Mouse (Mus musculus) right cerebral cortex, postnatal 10 days (tissue): ENCODE results near the gene Igf2bp3.
A peak's percentile ranks its signal among the peaks of the same experiment; 100 is the strongest.
"Not testable (repeated sequence)": the region's sequence is repeated elsewhere in the genome, so short reads cannot be mapped to it uniquely, and the experiment has no call there.

Experiments used
- DNase-seq, 2 experiments: peaks; one replicate each; pipeline ENCODE4 v3.0.0; 2021; ENCODE audit warnings: low spot score in 2 of 2

Igf2bp3 gene

DNA sequence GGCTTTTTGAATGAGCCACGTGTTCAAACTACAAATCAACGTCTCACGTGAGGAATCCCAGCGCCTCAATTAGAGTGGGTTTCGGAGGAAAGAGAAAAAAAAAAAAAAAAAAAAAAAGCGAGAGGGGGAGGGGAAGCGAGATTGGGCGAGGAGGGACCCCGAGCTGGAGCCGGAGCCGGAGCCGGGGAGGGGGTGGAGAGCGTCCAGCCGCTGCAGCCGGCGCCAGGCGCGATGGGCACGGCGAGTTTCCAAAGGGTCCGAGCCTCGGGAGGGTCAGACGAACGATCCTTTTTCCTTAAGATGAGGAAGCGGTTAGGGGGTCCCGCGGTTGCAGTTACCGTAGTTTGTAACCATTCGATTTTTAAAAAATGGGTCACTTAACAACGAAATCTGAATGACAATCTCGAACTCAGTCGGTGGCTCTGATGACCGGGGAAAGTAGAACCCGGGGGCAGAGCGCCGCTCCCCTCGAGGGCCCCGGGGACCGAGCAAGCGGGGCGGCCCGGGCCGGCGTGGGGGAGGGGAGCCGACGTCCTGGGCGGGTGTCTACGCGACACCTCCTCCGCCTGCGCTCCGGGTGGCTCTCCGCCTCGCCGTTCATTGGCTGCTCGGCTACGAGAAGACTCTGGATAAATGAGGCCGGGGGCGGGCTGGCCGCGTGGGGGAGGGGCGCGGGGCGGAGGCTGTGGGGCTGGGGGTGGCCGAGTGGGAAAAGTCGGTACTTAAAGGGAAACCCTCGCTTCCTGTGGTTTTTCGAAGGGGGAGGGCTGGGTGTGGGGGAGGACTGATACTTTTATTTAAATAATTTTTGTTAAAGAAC, at the start of gene Igf2bp3:
Igf2bp3 (minus strand) TSS at position 30 of the 820 bp plus-strand sequence.
- DNase-seq = peak; percentile 51 to 59

DNA sequence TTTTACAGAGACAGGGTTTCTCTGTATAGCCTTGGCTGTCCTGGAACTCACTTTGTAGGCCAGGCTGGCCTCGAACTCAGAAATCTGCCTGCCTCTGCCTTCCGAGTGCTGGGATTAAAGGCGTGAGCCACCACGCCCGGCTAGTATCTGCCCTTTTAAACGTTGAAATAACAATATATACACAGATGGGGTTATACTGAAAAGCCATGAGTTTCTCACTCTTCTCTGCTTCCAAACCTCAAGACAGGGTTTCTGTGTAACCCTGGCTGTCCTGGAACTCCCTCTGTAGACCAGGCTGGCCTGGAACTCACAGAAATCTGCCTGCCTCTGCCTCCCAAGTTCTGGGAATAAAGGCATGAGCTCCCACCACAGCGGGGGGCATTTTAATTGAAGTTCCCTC, 49.7 kb upstream of the Igf2bp3 start:
- not testable (repeated sequence) for DNase-seq

DNA sequence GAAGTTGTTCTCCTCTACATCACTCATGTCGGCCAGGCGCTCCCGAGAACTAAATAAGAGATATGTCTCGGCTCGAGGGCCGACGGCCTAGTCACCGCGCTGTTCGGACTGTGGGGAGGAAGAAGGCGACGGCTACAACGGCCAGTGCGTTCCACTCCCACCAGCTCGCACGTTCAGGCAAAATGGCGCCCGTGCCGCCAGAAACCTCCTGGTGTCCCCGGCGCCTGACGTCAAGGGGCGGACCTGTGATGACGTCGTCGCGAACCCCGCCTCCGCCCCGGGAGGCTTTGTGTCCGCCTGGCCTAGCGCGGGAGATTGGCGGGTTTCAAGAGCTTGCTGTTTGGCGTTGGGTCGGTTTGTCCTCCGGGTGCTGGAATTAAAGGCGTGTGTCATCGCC, 49.1 kb upstream of the Igf2bp3 start, which contains the start of gene Tra2a:
Tra2a (minus strand) TSS at position 187 of the 397 bp plus-strand sequence.
- peak; percentile 97 to 98 for DNase-seq

DNA sequence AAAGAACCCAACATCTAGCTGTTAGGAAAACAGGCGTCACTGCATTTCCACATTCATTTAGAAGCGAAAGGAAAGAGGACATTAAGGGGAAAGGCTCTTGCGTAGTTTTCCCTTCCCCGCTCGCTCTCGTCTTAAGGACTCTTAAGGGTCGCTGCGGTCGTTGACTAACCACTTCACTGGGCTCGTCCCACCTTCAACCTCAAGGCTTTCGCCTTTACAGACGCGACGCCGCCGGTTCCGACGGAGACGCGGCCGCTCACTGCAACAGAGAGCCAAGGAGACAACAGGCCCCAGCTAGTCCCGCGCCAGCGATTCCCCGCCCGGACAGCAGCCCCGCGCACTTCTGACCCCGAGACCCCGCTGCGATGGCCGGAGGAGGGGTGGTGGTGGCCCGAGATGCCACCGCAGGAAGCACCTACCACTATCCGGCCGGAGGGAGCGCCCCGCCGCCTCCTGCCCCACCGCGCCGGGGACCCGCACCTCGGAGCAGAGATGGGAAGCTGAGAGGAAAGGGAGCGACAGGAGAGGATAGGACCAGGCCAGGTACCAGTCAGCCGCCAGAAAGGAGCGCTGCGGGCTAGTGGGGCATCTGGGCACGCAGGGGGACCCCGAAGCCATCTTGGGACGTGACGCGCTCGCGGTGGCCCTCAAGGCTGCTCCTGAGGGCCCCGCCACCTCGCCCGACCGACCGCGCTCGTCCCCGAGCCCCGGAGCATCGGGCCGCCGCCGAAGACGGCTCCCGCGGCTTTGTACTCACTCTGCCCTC, 48.5 kb upstream of the Igf2bp3 start:
- peak; percentile 54 to 56 for DNase-seq

DNA sequence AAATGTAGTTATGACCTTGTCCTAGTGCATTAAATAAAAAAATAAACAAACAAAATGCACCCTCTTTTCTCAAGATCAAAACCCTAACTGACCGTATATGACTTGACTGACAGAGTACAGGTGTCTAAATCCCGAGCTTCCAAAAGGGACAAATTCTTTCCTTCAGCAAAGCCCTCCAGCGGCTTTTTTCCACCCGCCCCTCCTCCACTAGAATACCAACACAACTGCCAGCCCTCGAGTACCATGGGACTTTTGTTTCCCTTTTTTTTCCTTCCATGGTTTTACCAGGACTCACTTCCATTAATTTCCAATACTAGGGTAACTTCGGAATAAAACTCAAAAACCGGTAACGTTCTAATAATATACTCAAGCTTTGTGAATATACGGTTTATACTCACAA, 47.7 kb upstream of the Igf2bp3 start:
- DNase-seq = no peak

DNA sequence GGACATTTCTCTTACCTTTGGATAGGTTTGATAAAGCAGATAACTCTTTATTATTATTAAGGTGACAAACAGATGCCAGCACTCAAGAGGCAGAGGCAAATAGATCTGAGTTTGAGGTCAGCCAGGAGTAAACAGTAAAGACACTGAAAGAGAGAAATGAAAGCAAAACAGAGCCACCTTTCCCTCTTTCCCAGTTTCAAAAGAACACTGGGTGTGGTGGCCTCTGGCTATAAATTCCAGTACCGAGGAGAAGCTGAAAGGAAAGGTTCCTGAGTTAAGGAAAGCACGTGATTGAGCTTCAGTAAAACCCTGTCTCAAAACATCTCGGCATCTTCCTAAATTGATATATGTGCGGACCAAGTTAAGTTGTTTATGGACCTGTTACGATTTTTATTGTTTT, 45.0 kb upstream of the Igf2bp3 start:
- DNase-seq = no peak

DNA sequence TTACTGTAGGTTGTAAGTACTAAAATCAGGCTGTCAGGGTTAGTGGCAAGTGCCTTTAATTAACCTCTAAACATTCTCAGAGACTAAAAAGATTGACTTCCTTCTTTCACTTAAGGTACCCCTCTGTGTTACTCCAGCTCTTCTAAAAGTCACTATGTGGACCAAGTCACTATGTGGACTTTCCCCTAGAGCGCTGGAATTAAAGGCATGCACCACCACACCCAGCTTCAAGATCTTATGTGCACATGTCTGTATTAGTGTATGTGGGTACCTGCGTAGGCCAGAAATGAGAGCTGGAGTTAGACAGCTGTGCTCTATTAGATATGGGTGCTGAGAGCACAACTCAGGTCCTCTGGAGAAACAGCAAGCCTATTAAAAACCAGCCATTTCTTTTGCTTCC, 43.1 kb upstream of the Igf2bp3 start:
- DNase-seq = no peak

DNA sequence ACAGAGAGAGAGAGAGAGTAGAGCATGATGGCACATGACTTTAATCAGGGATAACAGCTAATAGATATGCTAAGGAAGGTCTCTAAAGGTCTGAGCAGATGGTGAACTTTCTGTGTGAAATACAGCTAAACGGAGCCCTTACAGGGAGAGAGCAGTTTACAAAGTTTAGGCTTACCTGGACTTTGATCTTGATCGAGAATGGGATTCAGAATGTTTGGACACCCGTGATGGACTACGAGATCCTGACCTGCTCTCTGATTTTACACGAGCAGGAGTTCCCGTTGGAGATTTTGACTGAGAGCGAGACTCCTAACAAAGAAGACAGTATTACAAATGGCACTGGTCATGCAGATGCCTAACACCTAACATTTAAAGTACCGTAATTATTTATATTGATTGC, 37.5 kb upstream of the Igf2bp3 start:
- DNase-seq = no peak

DNA sequence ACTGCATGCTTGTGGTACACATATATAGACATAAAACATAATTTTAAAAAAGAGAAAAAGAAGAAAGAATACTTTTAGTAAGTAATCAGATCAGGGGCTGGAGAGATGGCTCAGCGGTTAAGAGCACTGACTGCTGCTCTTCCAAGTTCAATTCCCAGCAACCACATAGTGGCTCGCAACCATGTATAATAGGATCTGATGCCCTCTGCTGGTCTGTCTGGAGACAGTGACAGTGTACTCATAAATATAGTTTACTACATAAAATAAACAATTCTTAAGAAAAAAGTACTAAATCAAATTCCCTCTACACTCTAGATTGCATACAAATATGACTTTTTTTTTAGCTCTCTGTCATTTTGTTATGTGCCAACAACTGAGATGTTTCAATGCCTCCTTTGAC, 36.4 kb upstream of the Igf2bp3 start:
- no peak for DNase-seq

DNA sequence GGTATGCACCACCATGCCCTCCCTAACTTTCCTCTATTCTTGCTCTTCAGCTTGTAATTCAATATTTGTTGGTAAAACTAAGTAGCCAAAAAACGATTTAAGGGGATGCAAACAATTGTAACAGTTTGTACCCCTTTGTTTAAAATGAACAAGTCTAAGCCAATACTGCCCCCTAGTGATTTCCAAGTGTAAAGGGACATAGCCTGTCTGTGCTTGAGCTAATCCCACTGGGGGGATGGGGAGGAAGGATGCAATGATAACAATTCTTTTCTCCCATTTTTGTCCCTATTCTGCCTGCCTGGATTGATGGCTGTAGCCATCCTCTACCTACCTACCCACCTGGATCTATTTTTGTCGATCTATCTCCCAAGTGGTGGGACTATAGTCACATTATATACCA, 32.5 kb upstream of the Igf2bp3 start:
- no peak for DNase-seq

DNA sequence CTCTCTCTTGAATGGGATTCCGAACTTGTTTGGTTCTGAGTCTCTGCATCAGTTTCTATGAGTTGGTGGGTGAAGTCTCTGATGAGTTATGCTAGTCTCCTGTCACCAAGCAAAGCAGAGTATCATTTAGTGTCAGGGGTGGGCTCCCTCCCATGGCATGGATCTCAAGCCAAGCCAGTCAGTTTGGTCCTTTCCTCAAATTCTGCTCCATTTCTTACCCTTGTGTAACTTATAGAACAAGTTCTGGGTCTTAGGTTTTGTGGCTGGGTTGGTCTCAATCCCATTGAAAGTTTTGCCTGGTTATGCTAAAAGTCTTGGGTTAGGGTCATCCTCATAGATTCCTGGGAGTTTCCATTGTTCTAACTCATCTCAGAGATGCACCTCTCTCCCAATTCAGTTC, 27.6 kb upstream of the Igf2bp3 start:
- no peak for DNase-seq

DNA sequence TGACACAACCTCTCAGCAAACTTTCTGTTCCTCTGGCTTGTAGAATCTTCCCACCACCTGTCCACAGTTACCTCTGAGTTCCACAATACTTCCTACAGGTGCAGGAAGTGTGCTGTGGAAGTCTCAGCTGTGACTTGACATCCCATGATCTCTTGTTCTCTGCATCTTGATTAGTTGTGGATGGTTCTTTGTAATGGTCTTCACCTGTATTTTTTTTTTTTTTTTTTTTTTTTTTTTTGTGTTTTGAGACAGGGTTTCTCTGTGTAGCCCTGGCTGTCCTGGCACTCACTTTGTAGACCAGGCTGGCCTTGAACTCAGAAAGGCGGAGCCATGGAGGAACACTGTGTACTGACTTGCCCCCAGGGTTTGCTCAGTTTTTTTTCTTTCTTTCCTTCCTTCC, 26.8 kb upstream of the Igf2bp3 start:
- DNase-seq = no peak

DNA sequence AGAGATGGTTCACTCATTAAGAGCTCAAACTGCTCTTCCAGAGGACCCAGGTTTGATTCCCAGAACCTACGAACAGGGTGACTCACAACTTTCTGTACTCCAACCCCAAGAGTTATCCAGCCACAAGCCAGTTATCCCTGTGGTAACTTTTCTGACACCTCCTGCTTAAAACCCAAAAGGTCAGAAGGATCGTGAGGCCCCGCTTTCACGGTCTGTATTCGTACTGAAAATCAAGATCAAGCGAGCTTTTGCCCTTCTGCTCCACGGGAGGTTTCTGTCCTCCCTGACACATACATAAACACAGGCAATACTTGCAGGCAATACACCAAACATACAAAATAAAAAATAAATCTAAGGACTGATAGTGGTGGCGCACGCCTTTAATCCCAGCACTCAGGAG, 21.6 kb upstream of the Igf2bp3 start:
- peak; percentile 99 to 100 for DNase-seq

DNA sequence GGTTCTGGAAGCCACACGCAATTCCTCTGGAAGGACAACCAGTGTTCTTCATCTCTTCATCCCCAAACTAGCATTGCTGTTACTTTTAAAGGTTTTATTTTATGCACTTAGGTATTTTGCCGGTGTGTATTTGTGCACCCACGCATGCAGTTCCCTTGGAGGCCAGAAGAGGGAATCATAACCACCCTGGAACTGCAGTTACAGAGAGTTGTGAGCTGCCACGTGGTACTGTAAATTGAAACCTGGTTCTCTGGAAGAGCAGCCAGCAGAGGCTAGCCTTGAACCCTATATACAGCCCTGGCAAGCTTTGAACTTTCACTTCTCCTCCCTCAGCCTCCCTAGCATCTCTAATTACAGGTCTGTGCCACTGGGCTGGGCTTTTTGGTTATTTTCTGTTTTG, 18.6 kb upstream of the Igf2bp3 start:
- peak in 1 of 2 experiments; percentile 18 for DNase-seq

DNA sequence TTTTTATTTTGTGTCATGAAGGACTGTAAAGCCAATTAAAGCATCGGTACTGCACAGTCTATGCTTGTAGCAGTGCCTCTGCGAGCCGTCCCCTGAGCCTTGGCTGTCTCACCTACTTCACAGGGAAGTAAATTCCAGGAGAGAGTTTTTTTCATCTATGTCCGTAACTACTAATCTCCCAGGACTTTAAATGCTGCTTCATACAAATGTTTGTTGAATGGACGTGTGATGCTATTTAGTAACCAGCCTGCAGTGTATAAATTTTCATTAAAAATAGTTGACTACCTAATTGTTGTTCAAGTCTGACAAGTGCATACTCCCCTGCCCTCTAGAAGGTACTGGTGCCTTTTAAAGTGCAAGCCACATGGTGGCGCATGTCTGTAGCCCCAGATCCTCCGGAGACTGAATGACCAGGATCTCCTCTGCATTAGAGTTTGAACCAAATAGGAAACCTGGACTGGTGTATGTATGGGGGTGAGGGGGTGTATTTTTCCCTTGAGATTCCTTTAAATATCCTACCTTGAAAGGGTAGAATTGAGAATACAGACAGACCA, 13.4 kb upstream of the Igf2bp3 start:
- DNase-seq = peak in 1 of 2 experiments; percentile 42

DNA sequence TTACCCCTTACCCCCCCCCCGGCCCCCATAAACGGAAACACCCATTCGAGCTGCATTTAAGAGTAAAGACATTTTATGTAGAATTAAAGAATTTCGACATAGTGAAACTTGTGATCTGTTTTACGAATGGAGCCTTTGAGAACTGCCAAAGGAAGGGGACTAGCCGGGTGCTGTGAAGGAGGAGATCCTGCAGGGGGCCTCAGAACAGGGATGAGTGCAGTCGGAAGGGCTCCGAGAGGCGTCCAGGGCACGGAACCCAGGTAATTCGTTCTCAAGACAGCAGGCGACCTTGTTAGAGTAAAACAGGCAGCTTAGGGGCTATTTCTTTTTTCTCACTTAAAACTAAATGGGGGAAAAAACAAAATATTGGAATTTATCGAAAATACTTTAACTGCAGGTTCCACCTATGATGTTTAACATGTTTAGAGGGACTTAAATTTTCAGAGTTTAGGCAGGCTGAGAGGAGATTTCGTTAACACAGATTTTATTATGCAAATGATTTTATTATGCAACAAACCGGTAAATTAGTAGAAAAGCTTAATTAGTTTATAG, 12.5 kb upstream of the Igf2bp3 start:
- no peak for DNase-seq

DNA sequence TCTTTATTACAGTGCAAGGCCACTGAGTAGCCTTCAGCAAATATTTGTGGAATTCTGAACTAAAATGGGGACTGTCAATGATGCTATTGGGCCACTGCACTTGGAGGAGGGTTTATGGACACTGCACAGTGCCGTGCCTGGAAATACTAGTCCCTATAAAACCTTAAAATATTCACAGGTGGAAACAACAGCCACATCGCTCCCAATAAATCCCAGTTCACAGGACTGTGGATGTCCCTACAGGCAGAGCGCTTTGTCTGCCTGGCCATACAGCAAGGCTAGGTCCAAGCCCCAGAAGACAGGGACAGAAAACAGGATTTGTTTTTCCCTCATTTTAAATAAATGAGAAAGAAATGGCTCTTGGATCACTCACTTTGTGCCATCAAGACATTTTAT, 11.0 kb upstream of the Igf2bp3 start:
- no peak for DNase-seq

DNA sequence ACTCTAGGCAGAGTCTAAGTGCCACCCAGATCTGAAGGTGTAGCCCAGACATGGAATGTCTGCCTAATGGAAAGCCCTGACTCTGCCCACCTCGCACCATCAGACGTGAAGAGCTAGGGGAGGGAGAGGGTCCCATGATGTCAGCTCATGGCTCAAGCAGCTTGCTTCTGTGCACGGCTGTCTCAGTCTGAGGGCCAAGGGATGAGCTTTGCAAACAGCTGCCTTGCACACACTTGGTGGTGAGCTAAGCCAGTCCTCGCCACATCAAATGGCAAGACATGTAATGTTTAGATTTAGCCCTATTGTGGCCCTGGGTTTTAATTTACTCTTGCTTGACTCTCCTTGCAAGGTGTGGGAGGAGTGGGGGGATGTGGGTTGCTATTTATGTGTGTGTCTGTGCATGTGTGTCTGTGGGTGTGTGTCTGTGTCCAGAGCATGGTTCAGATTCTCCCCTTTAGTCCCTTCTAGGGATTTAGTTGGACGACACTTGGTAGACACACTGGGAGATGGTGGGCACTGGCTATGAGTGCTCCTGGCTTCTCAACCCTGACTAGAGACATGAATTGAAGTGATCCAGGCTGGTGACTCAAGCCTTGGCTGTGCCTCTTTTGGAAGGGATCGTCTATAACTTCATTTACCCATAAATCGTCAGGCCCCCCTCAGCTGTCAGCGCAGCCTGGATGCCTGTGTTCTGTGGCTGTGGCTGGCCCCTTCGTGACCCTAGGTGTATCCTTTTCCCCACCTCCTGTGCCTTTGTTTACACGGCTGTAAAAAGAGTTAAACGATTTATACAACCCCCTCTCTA, 10.4 kb upstream of the Igf2bp3 start:
- no peak for DNase-seq

DNA sequence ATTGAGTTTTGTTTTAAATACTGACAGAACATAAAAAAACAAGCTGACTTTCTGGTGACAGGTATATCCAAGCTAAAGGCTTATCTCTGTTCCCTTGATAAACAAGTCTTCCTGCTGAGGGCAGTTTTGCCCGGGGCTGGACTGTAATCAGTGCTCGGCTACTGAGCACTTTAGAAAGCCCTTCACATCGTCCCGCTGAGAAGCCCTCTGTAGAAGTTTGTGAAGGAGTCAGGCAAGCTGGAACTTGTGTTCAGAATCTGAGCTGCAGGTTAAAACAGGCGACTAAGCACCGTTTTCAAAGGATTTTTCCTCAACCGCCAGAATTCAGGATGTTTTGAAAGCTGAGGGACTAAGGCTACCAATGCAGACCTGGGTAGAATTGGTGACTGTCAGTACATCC, 7.1 kb upstream of the Igf2bp3 start:
- DNase-seq = no peak

DNA sequence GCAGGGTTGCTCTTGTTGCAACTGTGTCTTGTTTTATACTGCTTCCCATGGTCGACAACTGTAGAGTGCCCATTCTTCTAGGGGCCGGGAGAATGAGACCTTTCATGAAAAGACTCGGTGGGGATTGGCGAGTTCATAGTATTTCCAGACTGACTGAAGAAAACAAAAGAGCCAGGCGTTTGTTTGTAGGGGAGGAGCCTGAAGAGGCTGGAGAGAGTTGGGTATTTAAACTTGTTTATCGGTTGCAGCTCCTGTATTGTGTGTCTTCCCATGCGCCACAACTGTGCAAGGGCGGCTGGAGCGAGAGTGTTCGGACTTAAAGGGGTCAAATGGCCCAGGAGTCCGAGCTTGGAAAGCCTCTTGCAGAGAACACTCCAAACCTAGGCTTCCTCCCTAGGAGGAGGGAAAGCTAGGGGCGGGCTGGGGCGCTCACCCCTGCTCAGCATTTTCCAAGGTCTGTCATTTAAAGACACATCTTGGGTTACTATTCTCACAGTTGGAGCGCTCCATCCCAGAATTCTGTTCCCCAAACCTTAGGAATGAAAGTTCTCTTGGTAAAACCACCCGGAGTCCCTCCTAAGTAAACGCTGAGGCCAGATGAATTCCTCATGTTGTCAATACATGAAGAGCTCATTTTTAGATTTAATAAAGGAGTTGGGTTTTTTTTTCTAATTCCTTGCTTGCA, 5.3 kb upstream of the Igf2bp3 start:
- no peak for DNase-seq

DNA sequence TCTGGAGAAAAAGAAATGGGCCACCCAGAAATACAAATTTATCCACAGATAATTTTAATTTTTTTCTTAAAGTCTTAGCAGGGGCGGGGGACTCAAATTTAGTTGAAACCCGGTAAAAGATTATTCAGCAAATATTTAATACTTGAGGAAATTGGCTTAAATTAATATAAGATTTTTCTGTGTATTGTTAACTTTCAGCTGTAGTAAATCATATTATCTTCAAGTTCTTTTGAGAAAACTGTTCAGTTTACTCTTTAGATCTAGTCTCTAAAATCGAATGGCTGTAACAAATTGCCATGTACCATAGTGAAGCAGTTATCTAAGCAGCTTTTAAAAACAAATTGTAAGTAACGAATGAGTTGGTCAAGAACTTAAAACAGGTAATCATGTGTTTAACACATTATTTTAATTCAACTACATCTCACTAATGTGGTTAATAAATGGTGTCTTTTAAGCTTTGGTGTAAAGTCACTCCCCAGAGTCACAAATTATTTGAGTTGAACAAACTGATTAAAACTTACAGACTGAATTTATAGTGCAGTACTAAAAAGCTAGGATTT, 4.3 kb upstream of the Igf2bp3 start:
- no peak for DNase-seq
